Mouse (Mus musculus): Measurements from ENCODE around the gene Cbll1.

The Cbll1 gene

GRCm38 (mm10) chr12:31499314-31500131 lies at the start of gene Cbll1:
Cbll1 (minus strand) TSS chr12:31499616.
- peak; percentile 95 for DNase-seq

DNA sequence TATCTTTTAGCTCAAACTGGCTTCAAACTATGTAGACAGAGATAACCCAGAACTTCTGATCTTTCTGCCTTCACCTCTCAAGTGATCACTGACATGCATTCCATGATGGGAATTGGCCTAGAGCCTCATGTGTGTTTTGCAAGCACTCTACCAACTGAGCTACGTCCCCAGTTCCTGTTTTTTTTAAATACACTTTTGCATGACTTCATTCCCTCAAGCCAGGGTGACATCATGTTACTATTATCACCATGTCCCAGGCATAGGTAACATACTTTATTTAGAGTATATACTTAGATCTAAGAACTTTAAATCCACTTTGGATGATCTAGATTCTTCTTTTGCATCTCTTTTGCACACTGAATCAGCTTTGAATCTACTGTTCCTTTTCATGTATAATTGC lies 46.6 kb upstream of the Cbll1 start:
- DNase-seq: no peak

DNA sequence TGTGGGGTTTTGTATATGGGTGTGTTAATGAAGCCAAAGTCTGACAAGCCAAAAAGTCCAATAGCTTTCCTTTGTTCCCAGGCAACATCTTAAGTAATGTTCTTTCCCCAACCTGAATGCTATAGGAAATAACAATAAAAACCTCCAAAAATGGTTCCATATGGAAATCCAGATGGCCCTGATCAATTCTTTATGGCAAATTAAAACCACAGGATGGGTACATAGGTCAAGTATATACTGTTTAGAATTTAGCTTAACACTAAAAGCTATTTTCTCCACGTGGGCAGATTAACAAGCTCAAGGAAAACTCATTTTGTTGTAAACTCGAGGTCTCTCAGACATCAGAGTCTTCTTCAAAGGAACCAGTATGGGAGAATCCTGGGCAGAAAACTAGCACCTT lies 45.8 kb upstream of the Cbll1 start:
- no peak for DNase-seq

- DNase-seq: no peak
These were observed 42.1 kb upstream of the Cbll1 start for GRCm38 (mm10) chr12:31541541-31541940.

DNA sequence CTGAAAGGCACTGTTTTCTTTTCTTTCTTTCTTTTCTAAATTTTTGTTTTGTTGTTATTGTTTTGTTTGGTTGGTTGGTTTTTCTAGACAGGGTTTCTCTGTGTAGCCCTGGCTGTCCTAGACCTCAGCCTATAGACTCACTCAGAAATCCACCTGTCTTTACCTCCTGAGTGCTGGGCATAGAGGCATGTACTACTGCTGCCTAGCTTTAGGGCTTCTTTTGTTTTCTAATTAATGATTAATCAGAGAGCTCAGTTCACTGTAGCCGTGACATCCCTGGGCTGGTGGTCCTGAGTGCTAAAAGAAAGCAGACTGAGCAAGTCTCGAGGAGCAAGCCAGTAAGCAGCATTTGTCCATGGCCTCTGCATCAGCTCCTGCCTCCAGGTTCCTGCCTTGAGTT lies 40.4 kb upstream of the Cbll1 start:
- DNase-seq: no peak

GRCm38 (mm10) chr12:31537515-31538230 lies 38.3 kb upstream of the Cbll1 start:
- no peak for DNase-seq

DNA sequence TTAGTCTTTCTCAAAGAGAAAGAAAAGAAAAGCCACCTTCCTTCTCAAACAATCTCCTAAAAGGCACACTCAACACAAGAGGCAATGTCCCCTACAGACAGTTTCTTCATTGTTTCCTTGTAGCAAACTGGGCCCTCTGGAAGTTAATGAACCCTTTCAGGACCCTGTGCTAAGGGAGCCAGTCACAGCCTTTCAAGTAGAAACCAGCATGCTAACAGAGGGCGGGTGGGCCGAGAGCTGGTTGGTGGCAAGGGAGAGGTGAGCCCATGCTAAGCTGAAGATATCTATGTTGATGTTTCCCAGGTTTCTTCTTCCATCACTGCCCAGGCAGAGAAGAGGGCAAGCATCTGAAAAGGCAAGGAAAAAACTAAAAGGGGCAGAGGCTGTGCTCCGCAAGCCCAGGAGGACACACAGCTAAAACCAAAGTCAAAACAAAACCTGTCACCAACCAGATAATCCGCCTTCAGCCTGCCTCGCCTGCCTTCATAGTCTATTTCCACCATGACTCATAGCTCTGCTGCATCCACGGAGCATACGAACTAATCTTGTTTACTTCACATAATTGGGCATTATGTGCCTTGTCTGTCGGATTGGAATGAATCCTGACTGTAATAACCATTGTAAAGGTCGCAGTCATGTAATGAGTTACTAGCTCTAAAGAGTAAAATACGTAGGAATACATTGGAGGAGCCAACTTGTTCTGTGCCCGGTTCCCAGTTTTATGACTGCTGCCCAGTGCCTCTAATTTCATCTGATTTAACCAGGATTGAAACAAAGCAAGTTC lies 34.8 kb upstream of the Cbll1 start:
- no peak for DNase-seq

GRCm38 (mm10) chr12:31533218-31533908 lies 33.9 kb upstream of the Cbll1 start:
- DNase-seq: no peak

DNA sequence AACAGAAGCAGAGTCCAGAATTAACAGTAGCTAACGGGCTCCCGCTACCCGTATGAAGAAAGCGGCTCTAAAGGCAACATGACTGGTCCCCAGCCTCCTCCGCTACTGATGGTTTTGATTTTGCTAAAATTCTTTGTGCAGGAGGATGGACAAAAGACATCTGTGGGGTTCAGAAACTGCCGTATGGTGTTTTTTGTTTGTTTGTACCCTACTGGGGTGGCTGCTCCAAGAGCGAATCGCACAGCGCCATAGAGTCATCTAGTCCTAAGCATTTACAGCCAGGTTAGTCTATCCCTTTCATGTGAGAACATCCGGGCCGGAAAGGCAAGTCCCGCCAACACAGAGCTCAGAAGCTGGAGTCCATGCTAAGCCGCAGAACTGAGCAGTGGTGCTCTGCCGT lies 32.6 kb upstream of the Cbll1 start:
- DNase-seq: no peak

DNA sequence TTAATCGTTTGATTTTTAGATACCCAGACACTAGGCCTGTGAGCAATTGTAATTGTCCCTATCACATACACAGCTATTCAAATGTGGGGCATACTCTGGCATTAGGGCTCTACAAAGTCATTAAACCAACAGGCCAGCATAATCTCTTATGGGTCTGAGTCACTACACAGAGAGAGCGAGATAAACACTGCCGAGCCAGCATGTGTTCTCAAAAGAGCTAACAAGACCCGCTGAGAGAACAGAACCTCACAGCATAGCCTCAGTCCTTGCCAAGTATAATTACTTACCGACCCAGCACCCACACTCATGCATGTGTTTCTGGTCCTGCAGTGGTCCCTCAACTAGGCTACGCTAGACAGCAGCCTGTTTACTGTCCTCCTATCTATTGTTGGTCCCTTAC lies 28.0 kb upstream of the Cbll1 start:
- DNase-seq: no peak

DNA sequence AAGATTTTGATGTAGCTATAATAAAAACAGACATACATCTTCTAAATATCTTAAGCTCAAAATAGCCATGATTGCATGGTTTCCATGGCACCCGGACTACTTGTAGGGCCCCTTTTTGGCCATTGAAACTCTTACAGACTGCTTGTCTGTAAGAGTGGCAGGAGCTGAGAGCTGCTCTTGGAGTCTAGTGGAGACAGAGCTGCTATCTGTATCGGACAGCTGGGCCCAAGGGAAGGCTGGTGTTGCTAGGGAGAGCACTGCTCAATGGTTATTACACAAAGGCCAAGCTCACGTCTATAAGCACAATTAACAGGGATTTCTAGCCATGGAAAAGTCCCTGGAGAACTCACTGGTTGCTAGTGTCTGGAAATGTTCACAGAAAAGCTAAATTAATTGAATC lies 22.0 kb upstream of the Cbll1 start:
- DNase-seq: no peak

DNA sequence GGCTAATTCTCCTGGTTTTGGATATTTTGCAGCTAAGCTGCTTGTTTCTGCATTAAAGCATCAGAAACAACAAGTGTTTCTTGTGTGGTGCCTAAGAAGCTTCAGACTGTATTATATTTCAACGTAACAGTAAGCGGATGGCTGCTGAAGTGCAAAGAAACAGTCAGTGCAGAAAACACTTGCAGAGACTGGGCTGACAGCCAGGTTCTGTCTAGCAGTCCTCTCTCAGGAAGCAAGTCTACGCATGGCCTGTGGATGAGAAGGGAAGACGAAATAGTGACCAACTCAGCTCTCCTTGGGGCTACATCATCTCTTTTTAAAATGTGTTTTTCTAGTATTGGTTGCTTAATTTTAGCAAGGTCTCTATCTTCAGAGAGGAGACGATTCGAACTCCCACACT lies 20.7 kb upstream of the Cbll1 start:
- no peak for DNase-seq

DNA sequence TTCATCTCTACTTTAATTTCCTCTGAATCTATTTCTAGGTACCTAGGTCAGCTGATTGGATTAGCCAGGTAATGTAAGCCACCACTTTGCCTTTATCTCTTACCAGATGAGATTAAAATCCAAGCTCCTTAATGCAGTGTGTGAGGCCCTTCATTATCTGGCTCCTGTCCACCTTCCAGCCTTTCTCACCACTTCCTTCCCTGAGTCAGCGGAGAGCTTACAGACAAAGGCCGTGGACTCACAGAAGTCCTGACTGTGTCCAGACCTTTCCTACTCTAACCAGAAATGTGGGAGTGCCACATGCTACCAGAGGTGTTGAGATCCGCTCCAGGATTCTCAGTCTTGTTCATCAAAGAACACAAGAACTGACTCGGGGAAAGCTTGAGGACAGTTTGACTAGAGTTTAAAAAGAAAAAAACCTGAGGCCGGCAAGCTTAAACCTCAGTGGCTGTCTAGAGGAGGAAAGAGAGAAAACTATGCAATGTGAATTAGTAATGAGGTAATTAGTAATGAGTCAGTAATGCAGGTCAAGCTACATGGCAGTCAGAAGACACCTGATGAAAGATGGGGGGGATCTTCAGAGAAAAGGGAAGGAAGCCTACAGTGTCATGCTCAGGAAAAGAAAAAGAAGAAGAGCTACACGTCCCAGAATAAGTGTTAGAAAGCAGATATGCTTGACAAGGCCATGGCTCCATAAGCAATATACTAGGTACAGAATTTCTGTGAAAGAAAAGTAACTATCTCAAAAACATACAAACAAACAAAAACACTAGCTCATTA lies 14.5 kb upstream of the Cbll1 start:
- DNase-seq: no peak

DNA sequence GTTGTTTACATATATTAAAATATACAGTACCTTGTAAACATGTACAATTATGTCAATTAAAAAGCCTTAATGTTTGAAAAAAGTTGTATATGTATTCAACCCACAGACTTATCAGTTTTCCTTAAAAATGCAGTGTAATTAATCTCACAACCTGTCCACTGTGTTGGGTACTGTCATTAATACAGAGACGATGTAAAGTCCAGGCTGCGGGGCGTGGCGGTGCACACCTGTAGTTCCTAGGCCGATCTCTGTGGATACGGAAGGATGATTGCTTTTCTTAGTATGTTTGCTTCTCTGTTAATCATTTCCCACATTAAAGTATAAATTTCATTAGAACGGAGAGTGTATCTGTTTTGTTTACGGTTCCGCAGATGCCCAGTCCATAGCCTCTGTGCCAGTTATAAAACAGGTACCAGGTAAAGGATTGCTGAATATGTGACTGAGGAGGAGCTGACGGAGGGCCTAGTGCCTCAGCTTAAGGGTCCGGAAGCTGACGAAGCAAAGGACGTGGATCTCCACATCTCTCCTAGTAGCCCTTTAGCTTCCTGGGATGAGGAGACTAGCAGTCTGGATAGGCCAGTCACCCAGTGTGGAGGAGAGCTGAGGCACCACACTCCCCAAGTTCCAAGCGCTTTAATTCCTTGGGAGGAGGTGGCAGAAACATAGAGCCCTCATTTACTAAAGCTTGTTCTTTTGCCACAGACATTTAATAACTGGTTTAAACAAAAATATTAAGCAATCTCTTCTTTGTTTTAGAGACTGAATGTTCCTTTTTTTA lies 13.4 kb upstream of the Cbll1 start:
- no peak for DNase-seq

- no peak for DNase-seq
These were observed 11.8 kb upstream of the Cbll1 start for GRCm38 (mm10) chr12:31511218-31511617.

- no peak for DNase-seq
These were observed 9.1 kb upstream of the Cbll1 start for GRCm38 (mm10) chr12:31508496-31508895.

DNA sequence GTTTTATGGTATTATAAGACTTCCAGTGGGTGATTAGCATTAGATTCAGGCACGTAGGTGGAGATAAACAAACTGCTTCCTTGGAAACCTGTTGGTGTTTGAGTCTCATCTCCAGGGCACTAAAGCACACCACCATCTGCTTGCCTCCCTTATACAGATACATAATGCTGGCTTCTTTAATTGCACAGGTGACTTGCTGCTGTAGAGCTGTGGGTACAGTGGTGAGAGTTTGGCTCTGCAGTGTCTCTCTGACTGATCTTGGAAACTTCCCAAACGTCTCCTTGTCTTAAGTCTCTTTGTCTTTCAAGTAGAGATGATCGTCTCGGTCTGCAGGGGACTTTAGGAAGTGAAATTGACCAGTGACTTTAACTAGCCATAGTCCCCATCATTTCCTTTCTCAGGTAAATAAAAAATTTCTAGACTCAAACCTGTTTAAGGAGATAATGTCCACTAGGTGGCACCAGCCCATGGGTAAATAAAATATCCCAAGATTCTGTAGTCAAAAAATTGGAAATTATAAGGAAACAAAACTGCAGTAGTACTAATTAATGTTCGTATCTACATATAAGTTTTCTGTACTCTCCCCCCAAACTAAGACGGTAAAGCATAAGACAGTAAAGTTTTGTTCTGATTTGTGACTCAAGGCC lies 8.4 kb upstream of the Cbll1 start:
- no peak for DNase-seq

- DNase-seq: no peak
These were observed 3.8 kb upstream of the Cbll1 start for GRCm38 (mm10) chr12:31503211-31503610.

GRCm38 (mm10) chr12:31501266-31501665 lies 1.9 kb upstream of the Cbll1 start:
- no peak for DNase-seq

DNA sequence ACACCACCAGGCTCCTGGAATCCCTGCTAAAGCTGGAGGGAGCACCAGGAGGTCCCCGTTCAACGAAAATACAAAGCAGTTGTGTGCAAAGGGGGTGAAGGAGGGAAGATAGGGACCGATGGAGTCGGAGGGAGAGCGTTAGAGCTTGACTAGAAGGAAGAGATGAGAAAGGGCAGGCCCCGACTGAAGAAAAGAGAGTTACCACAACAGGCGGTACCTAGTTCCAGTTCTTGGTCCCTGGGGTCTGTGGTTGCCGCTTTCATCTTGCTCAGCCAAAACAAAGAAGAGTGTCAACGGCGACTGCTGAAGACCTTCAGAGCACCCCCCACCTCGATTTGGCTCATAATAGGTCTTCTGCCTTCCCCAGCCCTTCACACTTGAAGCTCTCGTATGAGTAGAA lies 780 bp upstream of the Cbll1 start:
- no peak for DNase-seq

DNA sequence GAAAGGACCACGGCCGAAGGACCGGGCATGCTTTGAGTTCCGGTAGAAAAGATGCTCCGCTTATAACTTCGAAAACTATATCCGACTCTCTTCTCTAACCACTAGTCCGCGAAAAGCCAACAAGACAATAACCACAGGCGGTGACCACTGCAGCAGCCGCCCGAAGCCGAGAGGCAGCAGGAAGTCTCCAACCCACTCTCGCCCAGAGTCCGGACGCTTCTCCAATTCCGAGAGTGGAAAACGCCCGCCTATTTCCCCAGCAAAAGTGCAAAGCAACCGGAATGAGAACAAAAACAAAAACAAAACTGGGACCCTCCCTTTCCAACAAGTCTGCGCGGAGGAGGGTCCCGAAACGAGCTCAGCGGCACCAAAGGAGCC lies 491 bp downstream of the Cbll1 start:
- DNase-seq: no peak
